Comparison of ENCODE assay signal across 11 mouse cellular contexts in genomic region chr6:146207204-146207959, GRCm38 (mm10).
DNase-seq lines count a peak whose midpoint lies in the region; ATAC-seq and TF ChIP-seq lines count a peak whose summit lies in the region.
"Had no signal": no experiment of that assay in that cellular context is flagged by ENCODE, and none has a peak within 500 bp of the region (broad histone marks: within the 10 kb centered on the region; RNA-seq: fewer than 3 reads in every experiment).

No protein-coding gene starts in this region.

- no peak overlapping the region for H3K27ac ChIP-seq in forebrain, postnatal 0 days (ENCODE audit: low read depth, low read length)
- H3K27ac ChIP-seq: midbrain, embryonic 10.5 days had no signal

- H3K4me3 ChIP-seq in forebrain, postnatal 0 days (ENCODE audit: low read depth, low read length): no peak overlapping the region
- H3K4me3 ChIP-seq: midbrain, embryonic 10.5 days had no signal

- H3K9me3 ChIP-seq in forebrain, postnatal 0 days (ENCODE audit: low read length): no peaks in the 10 kb centered on the region
- H3K9me3 ChIP-seq: midbrain, embryonic 10.5 days had no signal

- no peak overlapping the region for H3K9ac ChIP-seq in forebrain, postnatal 0 days

- no peaks in the 10 kb centered on the region; the same call in 1 of the 2 replicates for H3K27me3 ChIP-seq in forebrain, postnatal 0 days (ENCODE audit: insufficient read depth, low read length)

- no peaks in the 10 kb centered on the region for H3K36me3 ChIP-seq in forebrain, postnatal 0 days (ENCODE audit: insufficient read depth)
- H3K36me3 ChIP-seq: midbrain, embryonic 10.5 days had no signal

- WGBS in forebrain, postnatal 0 days: 82% methylated on average over 10 of the region's 10 CpGs

- DNase-seq in layer of hippocampus, adult 9-11 months: peak; percentile 39
- DNase-seq in layer of hippocampus, adult 8-10 months (ENCODE audit: low spot score in 2 of 2): no peak
- peak; percentile 69 for DNase-seq in heart, adult 8-10 months (ENCODE audit: low spot score)
- DNase-seq in kidney, adult 8-10 months: peak; percentile 32
- peak; percentile 25 for DNase-seq in skeletal muscle tissue, adult 2 months (ENCODE audit: low read depth, low spot score)
- DNase-seq in forebrain, postnatal 0 days: no peak
- no peak for DNase-seq in left cerebral cortex, postnatal 4 days
- no peak for DNase-seq in Muller cell, postnatal 12 days (ENCODE audit: inconsistent ontology term)
- DNase-seq: right cerebral cortex, adult 18-20 months; thymus, adult 18-20 months had no signal

- no peak for TF ChIP-seq CTCF in forebrain, postnatal 0 days (IDR thresholded peaks at IDR 0.05; ENCODE audit: low read depth)

- no peak for ATAC-seq in forebrain, postnatal 0 days

- H3K4me2 ChIP-seq in forebrain, postnatal 0 days (ENCODE audit: low read depth): no peak overlapping the region

- intact Hi-C loops in left cerebral cortex, postnatal 4 days (cut with DNase I): no loop called here

- H3K4me1 ChIP-seq in forebrain, postnatal 0 days (ENCODE audit: insufficient read depth): no peaks in the 10 kb centered on the region
- H3K4me1 ChIP-seq: midbrain, embryonic 10.5 days had no signal

Comparison
In these comparisons a context has a peak if more than half of its experiments do, and no peak if none do; other contexts are left out.
1. DNase-seq: peak in layer of hippocampus, adult 9-11 months (single experiment), heart, adult 8-10 months (single experiment), kidney, adult 8-10 months (2 of 2) and skeletal muscle tissue, adult 2 months (single experiment); none in layer of hippocampus, adult 8-10 months (0 of 2), forebrain, postnatal 0 days (single experiment), left cerebral cortex, postnatal 4 days (single experiment) and Muller cell, postnatal 12 days (single experiment).